Mouse (Mus musculus): ENCODE results near the gene Tbc1d8. TPM values are rescaled to one million over a fixed set of nuclear protein-coding genes. Genes with fewer than 3 reads are reported as not detected.
A peak's percentile ranks its signal among the peaks of the same experiment; 100 is the strongest.

Tbc1d8 gene
- total RNA-seq, 4 experiments from 2014 or later: 13.4 to 15.4 (median 15.0) TPM

- DNase-seq (ENCODE audit: low spot score in 2 of 2): no peak
Observed at GRCm38 (mm10) chr1:39448238-39448637, 30.3 kb downstream of the Tbc1d8 start.

- peak; percentile 69 to 72 for DNase-seq (ENCODE audit: low spot score in 2 of 2)
Observed at GRCm38 (mm10) chr1:39446178-39446577, 32.4 kb downstream of the Tbc1d8 start.

GRCm38 (mm10) chr1:39445303-39446050, 33.1 kb downstream of the Tbc1d8 start:
- no peak for DNase-seq (ENCODE audit: low spot score in 2 of 2)

- DNase-seq (ENCODE audit: low spot score in 2 of 2): no peak
Observed at GRCm38 (mm10) chr1:39443764-39444163, 34.8 kb downstream of the Tbc1d8 start.

- DNase-seq (ENCODE audit: low spot score in 2 of 2): peak; percentile 55 to 65
Observed at GRCm38 (mm10) chr1:39441686-39442085, 36.9 kb downstream of the Tbc1d8 start.

- no peak for DNase-seq (ENCODE audit: low spot score in 2 of 2)
Observed at GRCm38 (mm10) chr1:39439661-39440548, 38.6 kb downstream of the Tbc1d8 start.

- no peak for DNase-seq (ENCODE audit: low spot score in 2 of 2)
Observed at GRCm38 (mm10) chr1:39438629-39439028, 39.9 kb downstream of the Tbc1d8 start.

GRCm38 (mm10) chr1:39434264-39434663, 44.3 kb downstream of the Tbc1d8 start:
- DNase-seq (ENCODE audit: low spot score in 2 of 2): no peak

- DNase-seq (ENCODE audit: low spot score in 2 of 2): no peak
Observed at GRCm38 (mm10) chr1:39430020-39430419, 48.5 kb downstream of the Tbc1d8 start.

- no peak for DNase-seq (ENCODE audit: low spot score in 2 of 2)
Observed at GRCm38 (mm10) chr1:39429015-39429414, 49.5 kb downstream of the Tbc1d8 start.

GRCm38 (mm10) chr1:39428280-39428679, 50.3 kb downstream of the Tbc1d8 start:
- DNase-seq (ENCODE audit: low spot score in 2 of 2): no peak

- DNase-seq (ENCODE audit: low spot score in 2 of 2): no peak
Observed at GRCm38 (mm10) chr1:39425497-39425896, 53.1 kb downstream of the Tbc1d8 start.

GRCm38 (mm10) chr1:39420987-39421386, 57.6 kb downstream of the Tbc1d8 start:
- no peak for DNase-seq (ENCODE audit: low spot score in 2 of 2)

- no peak for DNase-seq (ENCODE audit: low spot score in 2 of 2)
Observed at GRCm38 (mm10) chr1:39418852-39419251, 59.7 kb downstream of the Tbc1d8 start.

- DNase-seq (ENCODE audit: low spot score in 2 of 2): no peak
Observed at GRCm38 (mm10) chr1:39417817-39418216, 60.7 kb downstream of the Tbc1d8 start.

GRCm38 (mm10) chr1:39410085-39410821, 68.3 kb downstream of the Tbc1d8 start:
- no peak for DNase-seq (ENCODE audit: low spot score in 2 of 2)

GRCm38 (mm10) chr1:39408668-39409067, 69.9 kb downstream of the Tbc1d8 start:
- no peak for DNase-seq (ENCODE audit: low spot score in 2 of 2)

GRCm38 (mm10) chr1:39408123-39408522, 70.4 kb downstream of the Tbc1d8 start:
- DNase-seq (ENCODE audit: low spot score in 2 of 2): no peak

- DNase-seq (ENCODE audit: low spot score in 2 of 2): no peak
Observed at GRCm38 (mm10) chr1:39407108-39407507, 71.4 kb downstream of the Tbc1d8 start.

- DNase-seq (ENCODE audit: low spot score in 2 of 2): no peak
Observed at GRCm38 (mm10) chr1:39400173-39400572, 78.4 kb downstream of the Tbc1d8 start.

GRCm38 (mm10) chr1:39399228-39399627, 79.3 kb downstream of the Tbc1d8 start:
- DNase-seq (ENCODE audit: low spot score in 2 of 2): no peak

- DNase-seq (ENCODE audit: low spot score in 2 of 2): no peak
Observed at GRCm38 (mm10) chr1:39398284-39398683, 80.3 kb downstream of the Tbc1d8 start.

Data from layer of hippocampus, adult 8-10 months (tissue).